Mouse (Mus musculus) limb, embryonic 14.5 days (tissue): ENCODE measurements around the gene Pde10a. TPM values are rescaled to one million over a fixed set of nuclear protein-coding genes. Genes with fewer than 3 reads are reported as not detected.

Source experiments
- ATAC-seq: fragments of 200-750 bp; cut with Nextera tagmentation; 2 replicates; pipeline ENCODE4 v1.8.0; 2017; ENCODE audit warnings: low read depth, moderate number of reproducible peaks, moderate TSS enrichment; ENCODE audit not compliant: low FRiP score
- DNase-seq: peaks from one replicate; pipeline ENCODE4 v3.0.0-alpha.2; 2015; ENCODE audit warnings: low spot score
- H3K27ac ChIP-seq: fragments of 300-500 bp; sonication (generic); replicated peaks from 2 replicates; pipeline ENCODE4 v1.5.1; 2014; ENCODE audit warnings: low read depth, mild to moderate bottlenecking, low read length, moderate library complexity, mixed read lengths
- H3K27me3 ChIP-seq: fragments of 300-500 bp; sonication (generic); 2 replicates; pipeline ENCODE4 v1.6.1; 2014; ENCODE audit warnings: low read length, mixed read lengths; ENCODE audit not compliant: control insufficient read depth, insufficient read depth
- H3K36me3 ChIP-seq: fragments of 300-500 bp; sonication (generic); 2 replicates; pipeline ENCODE4 v1.6.1; 2014; ENCODE audit warnings: mild to moderate bottlenecking, low read length, moderate library complexity, mixed read lengths; ENCODE audit not compliant: control insufficient read depth, insufficient read depth
- H3K4me1 ChIP-seq: fragments of 300-500 bp; sonication (generic); 2 replicates; pipeline ENCODE4 v1.6.1; 2014; ENCODE audit warnings: antibody characterized with exemption, low read length, mixed read lengths; ENCODE audit not compliant: control insufficient read depth, insufficient read depth
- H3K4me2 ChIP-seq: fragments of 300-500 bp; sonication (generic); replicated peaks from 2 replicates; pipeline ENCODE4 v1.6.1; 2014; ENCODE audit warnings: low read depth, mild to moderate bottlenecking, low read length, moderate library complexity; ENCODE audit not compliant: severe bottlenecking
- H3K4me3 ChIP-seq: fragments of 300-500 bp; sonication (generic); replicated peaks from 2 replicates; pipeline ENCODE4 v1.5.1; 2014; ENCODE audit warnings: low read length
- H3K9ac ChIP-seq: fragments of 300-500 bp; sonication (generic); 2 replicates; pipeline ENCODE4 v1.6.1; 2014; ENCODE audit warnings: mild to moderate bottlenecking, low read depth, low read length, moderate library complexity; ENCODE audit not compliant: severe bottlenecking
- H3K9me3 ChIP-seq: fragments of 300-500 bp; sonication (generic); 2 replicates; pipeline ENCODE4 v1.6.1; 2016; ENCODE audit warnings: low read length; ENCODE audit not compliant: control insufficient read depth
- POLR2A ChIP-seq: fragments of 200-500 bp; IDR thresholded peaks from 2 replicates; pipeline ENCODE4 v1.8.0; 2012; ENCODE audit warnings: inconsistent platforms, mild to moderate bottlenecking, moderate library complexity, borderline replicate concordance; ENCODE audit not compliant: insufficient read depth, insufficient read length; ENCODE audit errors: extremely low read depth
- WGBS: fragments of 180-500 bp; shearing (Covaris S2); extraction: QIAGEN DNeasy Blood & Tissue Kit; methylation state at CpG from one replicate; pipeline ENCODE4 v1.1.7; 2014; 5-methylcytosine and 5-hydroxymethylcytosine counted together
- polyA plus RNA-seq, 2 experiments: library from polyadenylated mRNA; depleted of rRNA in 1 of 2; stranded (reverse) in 1 of 2; unstranded in 1 of 2; fragments of >200 nt; fragmentation: Nextera tagmentation in 1 of 2; extraction: Ambion mirVana in 1 of 2; gene quantifications; 2 replicates each; pipeline versions ENCODE4 v1.2.1 to v1.2.3; 2012 to 2014

Gene Pde10a
- polyA plus RNA-seq, 2 experiments, result 3.8 to 5.0 TPM

DNA sequence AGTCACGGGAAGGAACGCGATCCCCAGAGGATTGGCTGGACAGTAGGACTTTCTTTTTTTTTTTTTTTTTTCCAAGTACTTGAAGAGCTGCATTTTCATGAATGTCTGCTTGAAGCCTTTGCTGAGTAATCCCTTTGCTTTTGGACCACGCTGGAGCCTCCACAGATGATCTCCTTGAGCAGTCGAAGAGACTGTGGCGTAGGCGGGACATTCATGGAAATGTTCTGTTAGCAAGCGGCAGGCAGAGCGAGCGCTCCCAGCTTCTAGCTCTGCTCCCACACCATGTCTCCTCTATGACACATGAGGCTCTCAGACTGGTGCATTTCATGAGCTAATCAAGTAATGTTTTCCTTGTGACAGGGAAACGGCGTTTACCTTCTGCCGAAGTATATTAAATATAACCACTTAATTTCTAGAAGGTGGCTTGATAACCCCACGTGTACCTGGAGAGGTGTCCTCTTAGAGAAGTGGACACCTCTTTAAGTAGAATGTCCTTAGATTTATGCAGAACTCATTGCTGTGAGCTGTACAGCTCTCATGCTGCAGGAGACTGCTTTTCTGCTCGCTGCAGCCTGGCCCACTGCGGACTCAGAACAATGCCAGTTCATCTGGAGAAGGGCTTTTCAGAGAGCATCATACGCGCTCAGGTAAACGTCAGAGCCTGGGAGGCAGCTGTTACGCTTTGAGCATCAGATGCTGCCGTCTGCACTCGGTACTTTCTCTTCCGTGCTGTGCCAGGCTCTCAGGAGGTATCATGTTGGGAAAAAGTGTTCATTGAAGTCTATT lies 333.7 kb downstream of the Pde10a start:
- TF ChIP-seq POLR2A, result no peak
- Histone ChIP-seq H3K4me3 (no peak overlapping the region), H3K36me3 (no peaks in the 10 kb centered on the region), H3K27me3 (no peaks in the 10 kb centered on the region), H3K4me2 (no peak overlapping the region), H3K9me3 (no peaks in the 10 kb centered on the region), H3K27ac (no peak overlapping the region), H3K4me1 (peaks cover 19% of the 10 kb centered on the region; the same call in 1 of the 2 replicates), H3K9ac (no peak overlapping the region)
- DNase-seq, result no peak
- ATAC-seq, result no peak
- WGBS, result 66% methylated on average over 23 of the region's 23 CpGs

DNA sequence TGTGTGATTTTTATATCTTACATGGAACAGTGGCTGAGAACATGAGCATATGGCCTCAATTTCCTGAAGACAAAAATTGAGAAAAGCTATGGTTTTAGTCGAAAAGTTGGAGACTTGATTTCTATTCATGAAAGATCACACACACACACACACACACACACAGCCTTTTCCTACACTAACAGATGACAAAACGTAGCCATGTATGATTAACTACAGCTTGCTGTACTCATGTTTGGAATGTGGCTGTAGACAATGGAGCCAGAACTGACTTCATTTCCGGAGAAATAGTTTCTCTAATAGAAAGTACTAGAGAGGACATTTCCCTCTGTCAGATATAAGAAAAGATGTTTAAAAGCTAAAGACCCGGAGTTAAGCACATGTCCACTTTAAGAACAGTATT lies 334.3 kb downstream of the Pde10a start:
- TF ChIP-seq POLR2A, result no peak
- Histone ChIP-seq H3K9ac (no peak overlapping the region), H3K27ac (no peak overlapping the region), H3K4me2 (no peak overlapping the region), H3K9me3 (no peaks in the 10 kb centered on the region), H3K27me3 (no peaks in the 10 kb centered on the region), H3K4me3 (no peak overlapping the region), H3K4me1 (peaks cover 19% of the 10 kb centered on the region; the same call in 1 of the 2 replicates), H3K36me3 (no peaks in the 10 kb centered on the region)
- DNase-seq (peak; percentile 61), ATAC-seq (no peak)
- WGBS, result 37% methylated on average over 4 of the region's 4 CpGs

GRCm38 (mm10) chr17:8864638-8865497 lies 339.7 kb downstream of the Pde10a start:
- DNase-seq, result no peak
- WGBS, result 76% methylated on average over 8 of the region's 8 CpGs

GRCm38 (mm10) chr17:8867331-8868237 lies 342.4 kb downstream of the Pde10a start:
- no peak for DNase-seq
- 74% methylated on average over 25 of the region's 25 CpGs for WGBS
- no peak for TF ChIP-seq POLR2A

More at GRCm38 (mm10) chr17:8864638-8865497, 339.7 kb downstream of the Pde10a start:
- no peak overlapping the region for H3K9ac ChIP-seq
- no peak overlapping the region for H3K4me2 ChIP-seq
- H3K4me1 ChIP-seq, result peaks cover 4% of the 10 kb centered on the region; the same call in 1 of the 2 replicates
- ATAC-seq, result no peak
- H3K36me3 ChIP-seq, result no peaks in the 10 kb centered on the region
- no peaks in the 10 kb centered on the region for H3K27me3 ChIP-seq
- H3K9me3 ChIP-seq, result no peaks in the 10 kb centered on the region
- no peak for TF ChIP-seq POLR2A
- no peak overlapping the region for H3K4me3 ChIP-seq
- no peak overlapping the region for H3K27ac ChIP-seq

More at GRCm38 (mm10) chr17:8867331-8868237, 342.4 kb downstream of the Pde10a start:
- Histone ChIP-seq H3K4me2 (no peak overlapping the region), H3K4me1 (no peaks in the 10 kb centered on the region), H3K4me3 (no peak overlapping the region), H3K27ac (no peak overlapping the region), H3K27me3 (no peaks in the 10 kb centered on the region), H3K9ac (no peak overlapping the region), H3K36me3 (no peaks in the 10 kb centered on the region), H3K9me3 (no peaks in the 10 kb centered on the region)
- no peak for ATAC-seq
